Mouse (Mus musculus) midbrain, embryonic 15.5 days (tissue): ENCODE measurements around the gene Jdp2. TPM values are rescaled to one million over a fixed set of nuclear protein-coding genes. Genes with fewer than 3 reads are reported as not detected.
"Not testable (repeated sequence)": the region's sequence is repeated elsewhere in the genome, so short reads cannot be mapped to it uniquely, and the experiment has no call there.

Experiments
- ATAC-seq: fragments of 200-750 bp; cut with Nextera tagmentation; replicated peaks from 2 replicates; pipeline ENCODE4 v1.8.0; 2017; ENCODE audit warnings: moderate TSS enrichment
- H3K27ac ChIP-seq: fragments of 300-500 bp; sonication (generic); 2 replicates; pipeline ENCODE4 v1.5.1; 2015; ENCODE audit warnings: mild to moderate bottlenecking, inconsistent platforms
- H3K27me3 ChIP-seq: fragments of 300-500 bp; sonication (generic); replicated peaks from 2 replicates; pipeline ENCODE4 v1.6.1; 2015; ENCODE audit warnings: inconsistent platforms
- H3K36me3 ChIP-seq: fragments of 300-500 bp; sonication (generic); replicated peaks from 2 replicates; pipeline ENCODE4 v1.6.1; 2015; ENCODE audit warnings: inconsistent platforms
- H3K4me1 ChIP-seq: fragments of 300-500 bp; sonication (generic); 2 replicates; pipeline ENCODE4 v1.6.1; 2015; ENCODE audit warnings: inconsistent platforms
- H3K4me2 ChIP-seq: fragments of 300-500 bp; sonication (generic); 2 replicates; pipeline ENCODE4 v1.6.1; 2015; ENCODE audit warnings: inconsistent platforms, mild to moderate bottlenecking, moderate library complexity
- H3K4me3 ChIP-seq: fragments of 300-500 bp; sonication (generic); 2 replicates; pipeline ENCODE4 v1.5.1; 2015; ENCODE audit warnings: mild to moderate bottlenecking, inconsistent platforms
- H3K9ac ChIP-seq: fragments of 300-500 bp; sonication (generic); 2 replicates; pipeline ENCODE4 v1.6.1; 2015; ENCODE audit warnings: mild to moderate bottlenecking, inconsistent platforms
- H3K9me3 ChIP-seq: fragments of 300-500 bp; sonication (generic); 2 replicates; pipeline ENCODE4 v1.6.1; 2016; ENCODE audit warnings: inconsistent platforms
- WGBS: fragments of 180-500 bp; shearing (Covaris S2); methylation state at CpG from one replicate; pipeline ENCODE4 v1.1.7; 2015; ENCODE audit warnings: mixed read lengths; 5-methylcytosine and 5-hydroxymethylcytosine counted together
- polyA plus RNA-seq: library from polyadenylated mRNA; unstranded; fragments of >200 nt; fragmentation: Nextera tagmentation; extraction: Ambion mirVana; gene quantifications from 2 replicates; pipeline ENCODE4 v1.2.1, GENCODE M21; 2015

The Jdp2 gene
- polyA plus RNA-seq, 1 experiment from 2014 or later = 0.92 TPM

- ATAC-seq = no peak
- H3K4me3 ChIP-seq = no peak overlapping the region
- no peaks in the 10 kb centered on the region for H3K9me3 ChIP-seq
- no peak overlapping the region for H3K9ac ChIP-seq
- 50% methylated on average over 4 of the region's 4 CpGs for WGBS
- no peaks in the 10 kb centered on the region for H3K36me3 ChIP-seq
- no peak overlapping the region for H3K4me2 ChIP-seq
- H3K4me1 ChIP-seq = 0 out of 2 replicates have a peak, but pooled peaks cover 3% of the 10 kb centered on the region
- no peak overlapping the region for H3K27ac ChIP-seq
- H3K27me3 ChIP-seq = no peaks in the 10 kb centered on the region
Measured at GRCm38 (mm10) chr12:85641564-85641931, 42.7 kb downstream of the Jdp2 start.

- Histone ChIP-seq H3K36me3 (no peaks in the 10 kb centered on the region), H3K4me1 (0 out of 2 replicates have a peak, but pooled peaks cover 3% of the 10 kb centered on the region), H3K27ac (no peak overlapping the region), H3K4me3 (no peak overlapping the region), H3K4me2 (no peak overlapping the region), H3K27me3 (no peaks in the 10 kb centered on the region), H3K9ac (no peak overlapping the region), H3K9me3 (no peaks in the 10 kb centered on the region)
- no peak for ATAC-seq
- WGBS = 73% methylated on average over 5 of the region's 5 CpGs
Measured at GRCm38 (mm10) chr12:85643735-85644134, 44.9 kb downstream of the Jdp2 start.

GRCm38 (mm10) chr12:85645664-85646063 is 46.8 kb downstream of the Jdp2 start:
- WGBS = 88% methylated on average over 4 of the region's 4 CpGs
- no peak for ATAC-seq
- H3K27me3 ChIP-seq = no peaks in the 10 kb centered on the region
- H3K9ac ChIP-seq = no peak overlapping the region
- H3K27ac ChIP-seq = no peak overlapping the region
- H3K36me3 ChIP-seq = no peaks in the 10 kb centered on the region
- H3K4me3 ChIP-seq = no peak overlapping the region
- H3K9me3 ChIP-seq = no peaks in the 10 kb centered on the region
- no peak overlapping the region for H3K4me2 ChIP-seq
- H3K4me1 ChIP-seq = no peaks in the 10 kb centered on the region

GRCm38 (mm10) chr12:85647346-85647745 is 48.5 kb downstream of the Jdp2 start:
- no peak overlapping the region for H3K9ac ChIP-seq
- no peak for ATAC-seq
- H3K27ac ChIP-seq = no peak overlapping the region
- no peaks in the 10 kb centered on the region for H3K27me3 ChIP-seq
- no peaks in the 10 kb centered on the region for H3K36me3 ChIP-seq
- H3K9me3 ChIP-seq = no peaks in the 10 kb centered on the region
- WGBS = 48% methylated on average over 10 of the region's 10 CpGs
- no peak overlapping the region for H3K4me2 ChIP-seq
- H3K4me3 ChIP-seq = no peak overlapping the region
- H3K4me1 ChIP-seq = no peaks in the 10 kb centered on the region

- no peak for ATAC-seq
- Histone ChIP-seq H3K27me3 (no peaks in the 10 kb centered on the region), H3K4me3 (no peak overlapping the region), H3K27ac (no peak overlapping the region), H3K4me1 (no peaks in the 10 kb centered on the region), H3K4me2 (no peak overlapping the region), H3K9ac (no peak overlapping the region), H3K9me3 (no peaks in the 10 kb centered on the region), H3K36me3 (no peaks in the 10 kb centered on the region)
- 95% methylated on average over 1 of the region's 1 CpGs for WGBS
Measured at GRCm38 (mm10) chr12:85647955-85648354, 49.1 kb downstream of the Jdp2 start.

GRCm38 (mm10) chr12:85659319-85659718 is 60.5 kb downstream of the Jdp2 start:
- no peaks in the 10 kb centered on the region for H3K36me3 ChIP-seq
- H3K4me1 ChIP-seq = no peaks in the 10 kb centered on the region
- no peaks in the 10 kb centered on the region for H3K27me3 ChIP-seq
- no peaks in the 10 kb centered on the region for H3K9me3 ChIP-seq
- no peak overlapping the region for H3K27ac ChIP-seq
- no peak overlapping the region for H3K4me2 ChIP-seq
- ATAC-seq = no peak
- 26% methylated on average over 2 of the region's 2 CpGs for WGBS
- no peak overlapping the region for H3K4me3 ChIP-seq
- no peak overlapping the region for H3K9ac ChIP-seq

- 95% methylated on average over 12 of the region's 12 CpGs for WGBS
- Histone ChIP-seq H3K4me3 (no peak overlapping the region), H3K4me1 (no peaks in the 10 kb centered on the region), H3K36me3 (no peaks in the 10 kb centered on the region), H3K27me3 (no peaks in the 10 kb centered on the region), H3K9me3 (no peaks in the 10 kb centered on the region), H3K27ac (no peak overlapping the region), H3K9ac (no peak overlapping the region), H3K4me2 (no peak overlapping the region)
- ATAC-seq = no peak
Measured at GRCm38 (mm10) chr12:85660855-85661254, 62.0 kb downstream of the Jdp2 start.

GRCm38 (mm10) chr12:85662232-85662631 is 63.4 kb downstream of the Jdp2 start:
- not testable (repeated sequence) for H3K4me3 ChIP-seq, ATAC-seq, H3K4me1 ChIP-seq, H3K9ac ChIP-seq, H3K27me3 ChIP-seq, H3K36me3 ChIP-seq, H3K9me3 ChIP-seq, H3K4me2 ChIP-seq, H3K27ac ChIP-seq
- WGBS = 85% methylated on average over 8 of the region's 8 CpGs

GRCm38 (mm10) chr12:85662896-85663295 is 64.1 kb downstream of the Jdp2 start:
- Histone ChIP-seq H3K4me3 (no peak overlapping the region), H3K9ac (no peak overlapping the region), H3K4me2 (peak overlapping the region; percentile 4; the same call in 1 of the 2 replicates), H3K36me3 (no peaks in the 10 kb centered on the region), H3K4me1 (no peaks in the 10 kb centered on the region), H3K27me3 (no peaks in the 10 kb centered on the region), H3K27ac (no peak overlapping the region), H3K9me3 (no peaks in the 10 kb centered on the region)
- 12% methylated on average over 9 of the region's 9 CpGs for WGBS
- ATAC-seq = peak; percentile 77

- WGBS = 91% methylated on average over 8 of the region's 8 CpGs
- Histone ChIP-seq H3K9me3 (no peaks in the 10 kb centered on the region), H3K36me3 (no peaks in the 10 kb centered on the region), H3K9ac (no peak overlapping the region), H3K4me3 (no peak overlapping the region), H3K4me2 (no peak overlapping the region), H3K27ac (no peak overlapping the region), H3K4me1 (0 out of 2 replicates have a peak, but pooled peaks cover 4% of the 10 kb centered on the region), H3K27me3 (no peaks in the 10 kb centered on the region)
- no peak for ATAC-seq
Measured at GRCm38 (mm10) chr12:85666112-85666511, 67.3 kb downstream of the Jdp2 start.

- Histone ChIP-seq H3K4me2 (no peak overlapping the region), H3K4me3 (no peak overlapping the region), H3K9ac (no peak overlapping the region), H3K36me3 (no peaks in the 10 kb centered on the region), H3K27ac (no peak overlapping the region), H3K27me3 (no peaks in the 10 kb centered on the region), H3K4me1 (0 out of 2 replicates have a peak, but pooled peaks cover 4% of the 10 kb centered on the region), H3K9me3 (no peaks in the 10 kb centered on the region)
- 89% methylated on average over 7 of the region's 7 CpGs for WGBS
- no peak for ATAC-seq
Measured at GRCm38 (mm10) chr12:85667071-85667470, 68.2 kb downstream of the Jdp2 start.

GRCm38 (mm10) chr12:85668696-85669095 is 69.9 kb downstream of the Jdp2 start:
- no peak overlapping the region for H3K4me2 ChIP-seq
- H3K9ac ChIP-seq = no peak overlapping the region
- H3K9me3 ChIP-seq = no peaks in the 10 kb centered on the region
- H3K27ac ChIP-seq = no peak overlapping the region
- ATAC-seq = no peak
- H3K4me3 ChIP-seq = no peak overlapping the region
- H3K27me3 ChIP-seq = no peaks in the 10 kb centered on the region
- WGBS = 47% methylated on average over 3 of the region's 3 CpGs
- H3K4me1 ChIP-seq = 0 out of 2 replicates have a peak, but pooled peaks cover 4% of the 10 kb centered on the region
- no peaks in the 10 kb centered on the region for H3K36me3 ChIP-seq

- Histone ChIP-seq H3K27ac (no peak overlapping the region), H3K4me1 (0 out of 2 replicates have a peak, but pooled peaks cover 4% of the 10 kb centered on the region), H3K4me3 (no peak overlapping the region), H3K36me3 (no peaks in the 10 kb centered on the region), H3K9me3 (no peaks in the 10 kb centered on the region), H3K4me2 (no peak overlapping the region), H3K9ac (no peak overlapping the region), H3K27me3 (no peaks in the 10 kb centered on the region)
- ATAC-seq = no peak
- WGBS = 80% methylated on average over 3 of the region's 3 CpGs
Measured at GRCm38 (mm10) chr12:85670080-85670479, 71.3 kb downstream of the Jdp2 start.
